Mouse (Mus musculus) midbrain, postnatal 0 days (tissue): ENCODE data around the gene Nol10. TPM values are rescaled to one million over a fixed set of nuclear protein-coding genes. Genes with fewer than 3 reads are reported as not detected.

Source experiments
- ATAC-seq: fragments of 200-750 bp; cut with Nextera tagmentation; 2 replicates; pipeline ENCODE4 v1.8.0; 2017; ENCODE audit warnings: moderate number of reproducible peaks, mild to moderate bottlenecking, moderate TSS enrichment, moderate library complexity; ENCODE audit not compliant: low FRiP score
- DNase-seq: peaks from one replicate; pipeline ENCODE4 v3.0.0-alpha.2; 2015; ENCODE audit warnings: low spot score
- H3K27ac ChIP-seq: fragments of 300-500 bp; sonication (generic); 2 replicates; pipeline ENCODE4 v1.5.1; 2014; ENCODE audit warnings: low read depth, mild to moderate bottlenecking, low read length, mixed read lengths
- H3K27me3 ChIP-seq: fragments of 300-500 bp; sonication (generic); 2 replicates; pipeline ENCODE4 v1.6.1; 2014; ENCODE audit warnings: low read length, control low read depth, mixed read lengths; ENCODE audit not compliant: insufficient read depth
- H3K36me3 ChIP-seq: fragments of 300-500 bp; sonication (generic); 2 replicates; pipeline ENCODE4 v1.6.1; 2014; ENCODE audit warnings: low read length, control low read depth, mixed read lengths; ENCODE audit not compliant: insufficient read depth
- H3K4me1 ChIP-seq: fragments of 300-500 bp; sonication (generic); 2 replicates; pipeline ENCODE4 v1.6.1; 2014; ENCODE audit warnings: mild to moderate bottlenecking, control low read depth, antibody characterized with exemption, low read length, mixed read lengths; ENCODE audit not compliant: insufficient read depth
- H3K4me2 ChIP-seq: fragments of 300-500 bp; sonication (generic); 2 replicates; pipeline ENCODE4 v1.6.1; 2014; ENCODE audit warnings: low read depth, mild to moderate bottlenecking, low read length, mixed read lengths; ENCODE audit not compliant: poor library complexity, severe bottlenecking
- H3K4me3 ChIP-seq: fragments of 300-500 bp; sonication (generic); 2 replicates; pipeline ENCODE4 v1.5.1; 2014; ENCODE audit warnings: low read depth, mild to moderate bottlenecking, low read length, moderate library complexity
- H3K9ac ChIP-seq: fragments of 300-500 bp; sonication (generic); replicated peaks from 2 replicates; pipeline ENCODE4 v1.6.1; 2014; ENCODE audit warnings: mild to moderate bottlenecking, low read length, moderate library complexity, mixed read lengths; ENCODE audit not compliant: poor library complexity, severe bottlenecking
- H3K9me3 ChIP-seq: fragments of 300-500 bp; sonication (generic); 2 replicates; pipeline ENCODE4 v1.6.1; 2016; ENCODE audit warnings: low read length, control low read depth
- CTCF ChIP-seq: IDR thresholded peaks from 2 replicates; pipeline ENCODE4 v1.5.1; 2016; ENCODE audit warnings: antibody characterized with exemption, mild to moderate bottlenecking
- WGBS: fragments of 180-500 bp; shearing (Covaris S2); extraction: QIAGEN DNeasy Blood & Tissue Kit; methylation state at CpG from one replicate; pipeline ENCODE4 v1.1.7; 2014; 5-methylcytosine and 5-hydroxymethylcytosine counted together
- polyA plus RNA-seq: library from polyadenylated mRNA; unstranded; fragments of >200 nt; fragmentation: Nextera tagmentation; extraction: Ambion mirVana; gene quantifications from 2 replicates; pipeline ENCODE4 v1.2.1, GENCODE M21; 2015
- total RNA-seq: library from RNA; depleted of rRNA; stranded (reverse); fragments of >200 nt; gene quantifications from 2 replicates; pipeline ENCODE4 v1.2.3, GENCODE M21; 2014

Nol10 gene
- total and polyA plus RNA-seq, 2 experiments from 2014 or later = 6.5 to 11.8 TPM

DNA sequence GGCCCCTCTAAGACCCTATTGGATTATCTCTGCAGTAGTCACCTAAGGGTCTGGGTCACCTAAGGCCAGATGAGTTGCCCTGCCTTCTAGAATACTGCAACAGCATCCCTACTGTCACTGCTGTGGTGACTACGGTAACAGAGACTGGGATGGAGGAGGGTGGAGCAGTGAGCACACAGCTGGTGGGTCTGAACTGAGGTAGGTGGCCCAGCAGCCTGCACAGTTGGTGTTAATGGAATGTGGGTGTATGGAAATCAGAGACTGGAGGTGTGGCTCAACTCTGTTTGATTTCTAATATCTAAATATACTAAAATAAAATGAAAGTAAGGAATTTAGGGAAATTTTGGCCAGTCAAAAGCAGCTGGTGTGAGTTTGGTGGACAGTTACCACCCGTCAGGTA lies 88.2 kb downstream of the Nol10 start:
- 0 out of 2 replicates have a peak, but pooled peaks cover 2% of the 10 kb centered on the region for H3K36me3 ChIP-seq
- H3K27me3 ChIP-seq = no peaks in the 10 kb centered on the region
- DNase-seq = no peak
- H3K27ac ChIP-seq = no peak overlapping the region
- 80% methylated on average over 2 of the region's 2 CpGs for WGBS
- ATAC-seq = no peak
- no peak overlapping the region for H3K9ac ChIP-seq
- no peaks in the 10 kb centered on the region for H3K4me1 ChIP-seq
- TF ChIP-seq CTCF = no peak
- no peak overlapping the region for H3K4me2 ChIP-seq
- H3K9me3 ChIP-seq = no peaks in the 10 kb centered on the region
- no peak overlapping the region for H3K4me3 ChIP-seq

DNA sequence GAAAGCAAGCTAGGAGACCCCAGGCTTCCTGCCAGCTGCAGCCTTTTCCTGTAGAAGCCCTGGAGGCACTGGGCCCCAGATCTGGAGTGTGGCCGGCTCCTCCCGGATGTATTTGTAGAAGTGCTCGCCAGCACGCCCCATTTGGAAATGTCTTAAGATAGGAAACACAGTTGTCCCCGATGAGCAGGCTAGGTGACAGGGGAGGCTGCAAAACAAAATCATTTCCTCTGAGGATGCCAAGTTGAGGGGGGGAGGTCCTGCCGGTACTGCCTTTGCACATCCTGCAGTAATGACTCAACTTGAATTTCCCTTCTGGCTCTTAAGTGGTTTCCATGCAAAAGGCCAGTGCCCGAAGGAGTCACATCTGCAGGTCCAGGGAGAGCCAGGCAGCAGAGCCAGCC lies 92.0 kb downstream of the Nol10 start:
- Histone ChIP-seq H3K9ac (no peak overlapping the region), H3K4me1 (no peaks in the 10 kb centered on the region), H3K4me3 (no peak overlapping the region), H3K27me3 (no peaks in the 10 kb centered on the region), H3K9me3 (no peaks in the 10 kb centered on the region), H3K27ac (no peak overlapping the region), H3K4me2 (no peak overlapping the region), H3K36me3 (no peaks in the 10 kb centered on the region)
- ATAC-seq = no peak
- no peak for TF ChIP-seq CTCF
- DNase-seq = no peak
- WGBS = 80% methylated on average over 7 of the region's 7 CpGs

DNA sequence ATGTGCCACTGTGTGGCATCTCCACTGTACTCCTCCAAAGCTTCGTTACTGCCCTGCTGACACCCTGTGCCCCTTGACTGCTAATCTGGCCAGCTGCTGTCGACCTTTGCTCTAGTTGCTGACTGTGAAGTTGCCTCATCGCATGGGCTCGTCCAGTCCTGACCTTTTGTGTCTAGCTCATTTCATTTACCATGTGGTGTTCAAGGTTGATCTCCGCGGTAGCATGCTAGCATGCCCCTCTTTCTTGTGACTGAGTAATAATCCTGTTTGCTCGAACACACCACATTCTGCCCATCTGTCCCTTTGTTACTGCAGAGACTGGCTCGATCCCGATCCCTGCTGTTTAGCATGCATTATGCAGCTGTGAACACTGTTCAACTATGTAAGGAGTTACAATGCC lies 93.2 kb downstream of the Nol10 start:
- H3K27ac ChIP-seq = no peak overlapping the region
- H3K4me1 ChIP-seq = no peaks in the 10 kb centered on the region
- no peaks in the 10 kb centered on the region for H3K9me3 ChIP-seq
- no peak overlapping the region for H3K9ac ChIP-seq
- H3K27me3 ChIP-seq = no peaks in the 10 kb centered on the region
- H3K4me3 ChIP-seq = no peak overlapping the region
- ATAC-seq (no peak), DNase-seq (no peak)
- no peaks in the 10 kb centered on the region for H3K36me3 ChIP-seq
- H3K4me2 ChIP-seq = no peak overlapping the region
- 26% methylated on average over 9 of the region's 9 CpGs for WGBS
- TF ChIP-seq CTCF = no peak

DNA sequence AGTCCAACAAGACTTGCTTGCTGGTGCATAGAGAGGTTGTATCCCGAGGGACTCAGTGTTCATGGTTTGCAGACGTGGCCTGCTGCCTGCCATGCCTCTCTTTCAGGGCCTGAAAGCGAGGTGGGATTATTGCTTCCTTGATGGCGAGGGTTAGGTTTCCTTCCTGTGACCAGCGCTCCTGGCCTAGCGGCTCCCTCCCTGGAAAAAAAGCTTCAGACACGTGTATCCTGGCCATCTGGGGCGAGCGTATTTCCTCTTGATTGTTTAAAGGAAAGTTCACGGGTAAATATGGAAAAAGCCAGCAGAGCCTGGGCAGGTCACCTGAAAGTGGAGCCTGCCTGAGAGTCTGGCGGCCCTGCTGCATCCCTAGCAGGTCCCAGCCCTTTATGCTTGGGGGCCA lies 96.1 kb downstream of the Nol10 start:
- no peak overlapping the region for H3K27ac ChIP-seq
- TF ChIP-seq CTCF = no peak
- H3K9me3 ChIP-seq = no peaks in the 10 kb centered on the region
- no peaks in the 10 kb centered on the region for H3K36me3 ChIP-seq
- no peak overlapping the region for H3K9ac ChIP-seq
- ATAC-seq (no peak), DNase-seq (no peak)
- no peak overlapping the region for H3K4me2 ChIP-seq
- WGBS = 74% methylated on average over 11 of the region's 11 CpGs
- H3K4me3 ChIP-seq = no peak overlapping the region
- no peaks in the 10 kb centered on the region for H3K27me3 ChIP-seq
- no peaks in the 10 kb centered on the region for H3K4me1 ChIP-seq

DNA sequence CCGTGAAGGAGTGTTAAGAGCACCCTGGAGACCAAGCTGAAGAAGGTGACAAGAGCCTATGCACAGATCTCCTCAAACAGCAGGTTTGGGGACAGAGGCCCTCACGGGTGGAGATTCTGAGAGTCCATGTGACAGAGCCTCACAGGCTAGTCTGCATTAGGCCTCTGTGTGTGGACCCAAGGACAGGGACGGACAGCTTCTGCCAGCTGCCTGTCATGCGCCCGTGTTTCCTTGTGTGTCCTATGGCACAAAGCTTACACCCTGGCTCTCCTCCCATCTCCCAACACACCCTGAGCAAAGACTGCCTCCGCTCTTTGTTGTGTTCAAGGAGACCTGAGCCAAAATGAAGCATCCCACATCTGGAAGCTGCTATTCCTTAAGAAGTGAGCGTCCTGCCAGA lies 97.0 kb downstream of the Nol10 start:
- no peak overlapping the region for H3K4me2 ChIP-seq
- no peak overlapping the region for H3K4me3 ChIP-seq
- no peak for ATAC-seq
- no peak overlapping the region for H3K27ac ChIP-seq
- no peaks in the 10 kb centered on the region for H3K36me3 ChIP-seq
- H3K27me3 ChIP-seq = no peaks in the 10 kb centered on the region
- no peak for DNase-seq
- H3K9me3 ChIP-seq = no peaks in the 10 kb centered on the region
- no peaks in the 10 kb centered on the region for H3K4me1 ChIP-seq
- no peak overlapping the region for H3K9ac ChIP-seq
- WGBS = 95% methylated on average over 7 of the region's 7 CpGs
- no peak for TF ChIP-seq CTCF

DNA sequence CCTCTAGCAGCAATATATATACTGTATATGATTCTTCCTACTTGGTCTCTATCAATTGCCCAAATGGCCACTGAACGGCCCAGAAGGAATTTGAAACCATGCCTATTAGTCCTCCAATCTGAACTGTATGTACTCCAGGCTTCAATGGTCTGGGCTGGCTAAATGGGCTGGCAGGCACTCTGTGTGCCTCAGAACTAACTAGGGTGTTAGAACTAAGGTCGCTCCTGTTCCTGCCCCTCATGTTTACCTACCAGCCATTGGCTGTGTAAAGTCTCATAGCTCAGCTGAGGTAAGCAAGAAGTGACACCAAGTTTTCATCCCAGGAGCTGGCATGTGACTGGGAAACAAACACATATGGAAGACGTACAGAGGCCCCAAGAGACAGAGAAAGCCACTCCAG lies 100.5 kb downstream of the Nol10 start:
- no peaks in the 10 kb centered on the region for H3K9me3 ChIP-seq
- H3K36me3 ChIP-seq = no peaks in the 10 kb centered on the region
- H3K27ac ChIP-seq = no peak overlapping the region
- no peak overlapping the region for H3K4me2 ChIP-seq
- ATAC-seq = no peak
- TF ChIP-seq CTCF = no peak
- DNase-seq = no peak
- H3K9ac ChIP-seq = no peak overlapping the region
- WGBS = 76% methylated on average over 3 of the region's 3 CpGs
- no peak overlapping the region for H3K4me3 ChIP-seq
- H3K27me3 ChIP-seq = no peaks in the 10 kb centered on the region
- no peaks in the 10 kb centered on the region for H3K4me1 ChIP-seq
